Mouse (Mus musculus) lung, embryonic 15.5 days (tissue): Measurements from ENCODE around the gene Pdxp. TPM values are rescaled to one million over a fixed set of nuclear protein-coding genes. Genes with fewer than 3 reads are reported as not detected.

Source experiments
- ATAC-seq: fragments of 200-750 bp; cut with Nextera tagmentation; 2 replicates; pipeline ENCODE4 v1.8.0; 2017; ENCODE audit warnings: moderate number of reproducible peaks, borderline replicate concordance; ENCODE audit not compliant: low FRiP score, low TSS enrichment; ENCODE audit errors: extremely low read depth
- H3K27ac ChIP-seq: fragments of 300-500 bp; sonication (generic); 2 replicates; pipeline ENCODE4 v1.5.1; 2015; ENCODE audit warnings: moderate library complexity, mild to moderate bottlenecking, inconsistent platforms
- H3K27me3 ChIP-seq: fragments of 300-500 bp; sonication (generic); 2 replicates; pipeline ENCODE4 v1.6.1; 2015; ENCODE audit warnings: inconsistent platforms
- H3K36me3 ChIP-seq: fragments of 300-500 bp; sonication (generic); 2 replicates; pipeline ENCODE4 v1.6.1; 2015; ENCODE audit warnings: inconsistent platforms
- H3K4me1 ChIP-seq: fragments of 300-500 bp; sonication (generic); 2 replicates; pipeline ENCODE4 v1.6.1; 2015; ENCODE audit warnings: inconsistent platforms
- H3K4me2 ChIP-seq: fragments of 300-500 bp; sonication (generic); 2 replicates; pipeline ENCODE4 v1.6.1; 2015; ENCODE audit warnings: inconsistent platforms, mild to moderate bottlenecking, moderate library complexity
- H3K4me3 ChIP-seq: fragments of 300-500 bp; sonication (generic); 2 replicates; pipeline ENCODE4 v1.5.1; 2015; ENCODE audit warnings: mild to moderate bottlenecking, inconsistent platforms
- H3K9ac ChIP-seq: fragments of 300-500 bp; sonication (generic); 2 replicates; pipeline ENCODE4 v1.6.1; 2015; ENCODE audit warnings: inconsistent platforms
- H3K9me3 ChIP-seq: fragments of 300-500 bp; sonication (generic); 2 replicates; pipeline ENCODE4 v1.6.1; 2016; ENCODE audit warnings: inconsistent platforms
- WGBS: fragments of 180-500 bp; shearing (Covaris S2); methylation state at CpG from one replicate; pipeline ENCODE4 v1.1.7; 2015; 5-methylcytosine and 5-hydroxymethylcytosine counted together
- polyA plus RNA-seq: library from polyadenylated mRNA; unstranded; fragments of >200 nt; fragmentation: Nextera tagmentation; extraction: Ambion mirVana; gene quantifications from 2 replicates; pipeline ENCODE4 v1.2.1, GENCODE M21; 2015

The Pdxp gene
- polyA plus RNA-seq, 1 experiment from 2014 or later, result 13.3 TPM

GRCm38 (mm10) chr15:78930192-78930706 lies 16.5 kb downstream of the Pdxp start:
- Histone ChIP-seq H3K4me3 (no peak overlapping the region), H3K36me3 (no peaks in the 10 kb centered on the region; the same call in 1 of the 2 replicates), H3K4me2 (no peak overlapping the region), H3K9me3 (no peaks in the 10 kb centered on the region), H3K27ac (no peak overlapping the region), H3K4me1 (peaks cover 35% of the 10 kb centered on the region), H3K27me3 (no peaks in the 10 kb centered on the region), H3K9ac (no peak overlapping the region)
- WGBS, result 90% methylated on average over 6 of the region's 6 CpGs
- no peak for ATAC-seq

- no peak overlapping the region for H3K4me3 ChIP-seq
- no peak for ATAC-seq
- peaks cover 35% of the 10 kb centered on the region for H3K4me1 ChIP-seq
- H3K9me3 ChIP-seq, result no peaks in the 10 kb centered on the region
- H3K36me3 ChIP-seq, result no peaks in the 10 kb centered on the region; the same call in 1 of the 2 replicates
- no peak overlapping the region for H3K27ac ChIP-seq
- no peak overlapping the region for H3K9ac ChIP-seq
- 81% methylated on average over 7 of the region's 7 CpGs for WGBS
- no peaks in the 10 kb centered on the region for H3K27me3 ChIP-seq
- no peak overlapping the region for H3K4me2 ChIP-seq
These were observed 17.2 kb downstream of the Pdxp start for GRCm38 (mm10) chr15:78930801-78931426.

GRCm38 (mm10) chr15:78931577-78931976 lies 17.9 kb downstream of the Pdxp start:
- H3K9ac ChIP-seq, result no peak overlapping the region
- H3K4me1 ChIP-seq, result peaks cover 34% of the 10 kb centered on the region
- no peaks in the 10 kb centered on the region for H3K9me3 ChIP-seq
- H3K27me3 ChIP-seq, result no peaks in the 10 kb centered on the region
- H3K36me3 ChIP-seq, result no peaks in the 10 kb centered on the region; the same call in 1 of the 2 replicates
- no peak for ATAC-seq
- H3K27ac ChIP-seq, result no peak overlapping the region
- WGBS, result 27% methylated on average over 3 of the region's 3 CpGs
- H3K4me3 ChIP-seq, result no peak overlapping the region
- no peak overlapping the region for H3K4me2 ChIP-seq

GRCm38 (mm10) chr15:78934784-78935320 lies 21.1 kb downstream of the Pdxp start, which contains the start of gene Nol12:
Gene Nol12 (plus strand): TSS chr15:78934933.
- H3K36me3 ChIP-seq, result peaks cover 27% of the 10 kb centered on the region
- H3K4me2 ChIP-seq, result peak within 1 kb of the TSS; percentile 73
- H3K4me1 ChIP-seq, result peaks cover 18% of the 10 kb centered on the region
- peak within 1 kb of the TSS; percentile 90 for H3K27ac ChIP-seq
- ATAC-seq, result peak; percentile 84
- H3K9ac ChIP-seq, result peak within 1 kb of the TSS; percentile 81
- no peaks in the 10 kb centered on the region for H3K27me3 ChIP-seq
- H3K4me3 ChIP-seq, result peak within 1 kb of the TSS; percentile 94
- no peaks in the 10 kb centered on the region for H3K9me3 ChIP-seq
- WGBS, result under 1% methylated on average over 42 of the region's 42 CpGs

GRCm38 (mm10) chr15:78936403-78936802 lies 22.7 kb downstream of the Pdxp start:
- 91% methylated on average over 12 of the region's 12 CpGs for WGBS
- Histone ChIP-seq H3K27ac (no peak overlapping the region), H3K36me3 (peaks cover 43% of the 10 kb centered on the region), H3K27me3 (no peaks in the 10 kb centered on the region), H3K4me1 (peaks cover 18% of the 10 kb centered on the region), H3K9ac (no peak overlapping the region), H3K4me2 (0 out of 2 replicates have a peak overlapping the region, but pooled peaks have one; percentile 73), H3K9me3 (no peaks in the 10 kb centered on the region), H3K4me3 (no peak overlapping the region)
- no peak for ATAC-seq

- no peak for ATAC-seq
- Histone ChIP-seq H3K9ac (no peak overlapping the region), H3K27me3 (no peaks in the 10 kb centered on the region), H3K4me3 (no peak overlapping the region), H3K36me3 (peaks cover 45% of the 10 kb centered on the region), H3K4me2 (no peak overlapping the region), H3K9me3 (no peaks in the 10 kb centered on the region), H3K27ac (no peak overlapping the region), H3K4me1 (peaks cover 18% of the 10 kb centered on the region)
- WGBS, result 89% methylated on average over 10 of the region's 10 CpGs
These were observed 23.6 kb downstream of the Pdxp start for GRCm38 (mm10) chr15:78937311-78937710.

- H3K27ac ChIP-seq, result no peak overlapping the region
- no peak overlapping the region for H3K9ac ChIP-seq
- 83% methylated on average over 2 of the region's 2 CpGs for WGBS
- H3K36me3 ChIP-seq, result peaks cover 45% of the 10 kb centered on the region
- no peaks in the 10 kb centered on the region for H3K9me3 ChIP-seq
- no peak for ATAC-seq
- peaks cover 21% of the 10 kb centered on the region for H3K4me1 ChIP-seq
- no peaks in the 10 kb centered on the region for H3K27me3 ChIP-seq
- H3K4me2 ChIP-seq, result no peak overlapping the region
- no peak overlapping the region for H3K4me3 ChIP-seq
These were observed 24.2 kb downstream of the Pdxp start for GRCm38 (mm10) chr15:78937963-78938362.

- Histone ChIP-seq H3K4me2 (no peak overlapping the region), H3K27me3 (no peaks in the 10 kb centered on the region), H3K4me3 (no peak overlapping the region), H3K9ac (no peak overlapping the region), H3K36me3 (peaks cover 45% of the 10 kb centered on the region), H3K27ac (no peak overlapping the region), H3K9me3 (no peaks in the 10 kb centered on the region), H3K4me1 (peaks cover 15% of the 10 kb centered on the region)
- no peak for ATAC-seq
- 89% methylated on average over 13 of the region's 13 CpGs for WGBS
These were observed 26.6 kb downstream of the Pdxp start for GRCm38 (mm10) chr15:78940325-78940724.

GRCm38 (mm10) chr15:78942663-78943062 lies 28.9 kb downstream of the Pdxp start:
- Histone ChIP-seq H3K27ac (0 out of 2 replicates have a peak overlapping the region, but pooled peaks have one; percentile 8), H3K36me3 (peaks cover 38% of the 10 kb centered on the region), H3K4me1 (peaks cover 9% of the 10 kb centered on the region), H3K4me3 (peak overlapping the region; percentile 39), H3K4me2 (peak overlapping the region; percentile 67), H3K27me3 (peaks cover 11% of the 10 kb centered on the region; the same call in 1 of the 2 replicates), H3K9ac (peak overlapping the region; percentile 40; the same call in 1 of the 2 replicates), H3K9me3 (no peaks in the 10 kb centered on the region)
- WGBS, result under 1% methylated on average over 9 of the region's 9 CpGs
- peak; percentile 59 for ATAC-seq

- Histone ChIP-seq H3K27me3 (peaks cover 11% of the 10 kb centered on the region; the same call in 1 of the 2 replicates), H3K27ac (no peak overlapping the region), H3K9me3 (no peaks in the 10 kb centered on the region), H3K4me3 (no peak overlapping the region), H3K9ac (no peak overlapping the region), H3K4me1 (peaks cover 17% of the 10 kb centered on the region), H3K4me2 (no peak overlapping the region), H3K36me3 (peaks cover 4% of the 10 kb centered on the region)
- ATAC-seq, result no peak
- 64% methylated on average over 7 of the region's 7 CpGs for WGBS
These were observed 32.5 kb downstream of the Pdxp start for GRCm38 (mm10) chr15:78946232-78946631.

GRCm38 (mm10) chr15:78947657-78948056 lies 33.9 kb downstream of the Pdxp start, which contains the start of gene Triobp:
Gene Triobp (plus strand): TSS chr15:78947724.
- Histone ChIP-seq H3K9me3 (no peaks in the 10 kb centered on the region), H3K4me3 (peak within 1 kb of the TSS; percentile 49), H3K4me2 (peak within 1 kb of the TSS; percentile 91), H3K27ac (peak within 1 kb of the TSS; percentile 24; the same call in 1 of the 2 replicates), H3K9ac (peak within 1 kb of the TSS; percentile 53), H3K4me1 (peaks cover 14% of the 10 kb centered on the region), H3K36me3 (no peaks in the 10 kb centered on the region), H3K27me3 (peaks cover 11% of the 10 kb centered on the region; the same call in 1 of the 2 replicates)
- under 1% methylated on average over 24 of the region's 24 CpGs for WGBS
- ATAC-seq, result peak; percentile 97
